Mouse (Mus musculus) embryonic facial prominence, embryonic 13.5 days (tissue): ENCODE data around the gene Rundc3b. TPM values are rescaled to one million over a fixed set of nuclear protein-coding genes. Genes with fewer than 3 reads are reported as not detected.

Experiments
- ATAC-seq: fragments of 200-750 bp; cut with Nextera tagmentation; 2 replicates; pipeline ENCODE4 v1.8.0; 2017; ENCODE audit warnings: low read depth; ENCODE audit not compliant: insufficient number of reproducible peaks, insufficient read depth, low FRiP score, low TSS enrichment
- H3K27ac ChIP-seq: fragments of 300-500 bp; sonication (generic); 2 replicates; pipeline ENCODE4 v1.5.1; 2015; ENCODE audit warnings: moderate library complexity, mild to moderate bottlenecking, inconsistent platforms
- H3K27me3 ChIP-seq: fragments of 300-500 bp; sonication (generic); 2 replicates; pipeline ENCODE4 v1.6.1; 2015; ENCODE audit warnings: mild to moderate bottlenecking, inconsistent platforms
- H3K36me3 ChIP-seq: fragments of 300-500 bp; sonication (generic); 2 replicates; pipeline ENCODE4 v1.6.1; 2015; ENCODE audit warnings: mild to moderate bottlenecking, inconsistent platforms
- H3K4me1 ChIP-seq: fragments of 300-500 bp; sonication (generic); 2 replicates; pipeline ENCODE4 v1.6.1; 2015; ENCODE audit warnings: inconsistent platforms
- H3K4me2 ChIP-seq: fragments of 300-500 bp; sonication (generic); 2 replicates; pipeline ENCODE4 v1.6.1; 2015; ENCODE audit warnings: moderate library complexity, mild to moderate bottlenecking, inconsistent platforms
- H3K4me3 ChIP-seq: fragments of 300-500 bp; sonication (generic); 2 replicates; pipeline ENCODE4 v1.5.1; 2015; ENCODE audit warnings: mild to moderate bottlenecking, inconsistent platforms
- H3K9ac ChIP-seq: fragments of 300-500 bp; sonication (generic); 2 replicates; pipeline ENCODE4 v1.6.1; 2015; ENCODE audit warnings: mild to moderate bottlenecking, inconsistent platforms
- H3K9me3 ChIP-seq: fragments of 300-500 bp; sonication (generic); 2 replicates; pipeline ENCODE4 v1.6.1; 2016; ENCODE audit warnings: inconsistent platforms
- WGBS: fragments of 180-500 bp; shearing (Covaris S2); methylation state at CpG from one replicate; pipeline ENCODE4 v1.1.7; 2015; ENCODE audit warnings: mixed read lengths; 5-methylcytosine and 5-hydroxymethylcytosine counted together
- polyA plus RNA-seq: library from polyadenylated mRNA; unstranded; fragments of >200 nt; fragmentation: Nextera tagmentation; extraction: Ambion mirVana; gene quantifications from 2 replicates; pipeline ENCODE4 v1.2.1, GENCODE M21; 2015

The Rundc3b gene
- polyA plus RNA-seq, 1 experiment from 2014 or later = 6.0 TPM

- no peak for ATAC-seq
- H3K4me3 ChIP-seq = no peak overlapping the region
- H3K27me3 ChIP-seq = no peaks in the 10 kb centered on the region
- H3K36me3 ChIP-seq = peaks cover 27% of the 10 kb centered on the region
- H3K27ac ChIP-seq = no peak overlapping the region
- H3K9ac ChIP-seq = no peak overlapping the region
- H3K4me2 ChIP-seq = no peak overlapping the region
- no peaks in the 10 kb centered on the region for H3K4me1 ChIP-seq
- H3K9me3 ChIP-seq = no peaks in the 10 kb centered on the region
- WGBS = 88% methylated on average over 5 of the region's 5 CpGs
Measured at GRCm38 (mm10) chr5:8456561-8456960, 166.2 kb downstream of the Rundc3b start.

- Histone ChIP-seq H3K9me3 (no peaks in the 10 kb centered on the region), H3K4me1 (no peaks in the 10 kb centered on the region), H3K4me2 (no peak overlapping the region), H3K36me3 (peaks cover 24% of the 10 kb centered on the region), H3K4me3 (no peak overlapping the region), H3K9ac (no peak overlapping the region), H3K27me3 (no peaks in the 10 kb centered on the region), H3K27ac (no peak overlapping the region)
- no peak for ATAC-seq
Measured at GRCm38 (mm10) chr5:8455565-8455964, 167.2 kb downstream of the Rundc3b start.

Other genes with a start within 250 kb of the Rundc3b start
- 43.0 and 43.4 TPM in 2 replicates for gene Dbf4, start 200.2 kb downstream of the Rundc3b start, polyA plus RNA-seq
- 13.7 and 14.2 TPM in 2 replicates for gene Slc25a40, start 200.1 kb downstream of the Rundc3b start, polyA plus RNA-seq
- gene Abcb1a, start 37.1 kb upstream of the Rundc3b start, polyA plus RNA-seq = 0.24 and 1.4 TPM in 2 replicates
- 1.4 and 1.7 TPM in 2 replicates for gene Abcb1b, start 175.2 kb upstream of the Rundc3b start, polyA plus RNA-seq